Mouse (Mus musculus): ENCODE results near the gene Lrrn2. TPM values are rescaled to one million over a fixed set of nuclear protein-coding genes. Genes with fewer than 3 reads are reported as not detected.

Lrrn2 gene
- polyA plus RNA-seq, 1 experiment, result 1.5 TPM

GRCm38 (mm10) chr1:132903519-132903918, 23.4 kb downstream of the Lrrn2 start:
- DNase-seq, result no peak
- TF ChIP-seq POLR2A (IDR thresholded peaks at IDR 0.05; ENCODE audit: control insufficient read depth, extremely low read depth, insufficient read depth, low read length, poor library complexity) (no peak), CTCF (IDR thresholded peaks at IDR 0.05; ENCODE audit: borderline replicate concordance, control insufficient read depth, extremely low read depth, insufficient read depth, low read length, poor library complexity) (no peak)
- 63% methylated on average over 4 of the region's 4 CpGs for WGBS
- no peaks in the 10 kb centered on the region for H3K4me1 ChIP-seq (replicated peaks; ENCODE audit: control insufficient read depth, insufficient read depth, low read length)
- H3K27ac ChIP-seq (ENCODE audit: control insufficient read depth, insufficient read depth, low read length), result no peak overlapping the region
- no peaks in the 10 kb centered on the region; the same call in 1 of the 2 replicates for H3K27me3 ChIP-seq (ENCODE audit: control insufficient read depth, insufficient read depth, low read length)
- no peaks in the 10 kb centered on the region for H3K36me3 ChIP-seq (ENCODE audit: control insufficient read depth, insufficient read depth, low read length)
- no peak overlapping the region for H3K4me3 ChIP-seq (ENCODE audit: control insufficient read depth, insufficient read depth, low read length)

- no peak overlapping the region for H3K27ac ChIP-seq (ENCODE audit: control insufficient read depth, insufficient read depth, low read length)
- TF ChIP-seq CTCF (IDR thresholded peaks at IDR 0.05; ENCODE audit: borderline replicate concordance, control insufficient read depth, extremely low read depth, insufficient read depth, low read length, poor library complexity) (no peak), POLR2A (IDR thresholded peaks at IDR 0.05; ENCODE audit: control insufficient read depth, extremely low read depth, insufficient read depth, low read length, poor library complexity) (no peak)
- no peak overlapping the region for H3K4me3 ChIP-seq (ENCODE audit: control insufficient read depth, insufficient read depth, low read length)
- WGBS, result 77% methylated on average over 4 of the region's 4 CpGs
- no peaks in the 10 kb centered on the region for H3K4me1 ChIP-seq (replicated peaks; ENCODE audit: control insufficient read depth, insufficient read depth, low read length)
- H3K27me3 ChIP-seq (ENCODE audit: control insufficient read depth, insufficient read depth, low read length), result no peaks in the 10 kb centered on the region
- no peaks in the 10 kb centered on the region for H3K36me3 ChIP-seq (ENCODE audit: control insufficient read depth, insufficient read depth, low read length)
- no peak for DNase-seq
Measured at GRCm38 (mm10) chr1:132909090-132909489, 29.0 kb downstream of the Lrrn2 start.

- no peaks in the 10 kb centered on the region for H3K27me3 ChIP-seq (ENCODE audit: control insufficient read depth, insufficient read depth, low read length)
- no peak overlapping the region for H3K27ac ChIP-seq (ENCODE audit: control insufficient read depth, insufficient read depth, low read length)
- 88% methylated on average over 1 of the region's 1 CpGs for WGBS
- no peaks in the 10 kb centered on the region for H3K4me1 ChIP-seq (replicated peaks; ENCODE audit: control insufficient read depth, insufficient read depth, low read length)
- no peak for TF ChIP-seq POLR2A (IDR thresholded peaks at IDR 0.05; ENCODE audit: control insufficient read depth, extremely low read depth, insufficient read depth, low read length, poor library complexity)
- no peaks in the 10 kb centered on the region for H3K36me3 ChIP-seq (ENCODE audit: control insufficient read depth, insufficient read depth, low read length)
- no peak overlapping the region for H3K4me3 ChIP-seq (ENCODE audit: control insufficient read depth, insufficient read depth, low read length)
- DNase-seq, result no peak
Measured at GRCm38 (mm10) chr1:132909951-132910350, 29.9 kb downstream of the Lrrn2 start.

GRCm38 (mm10) chr1:132910414-132911041, 30.5 kb downstream of the Lrrn2 start:
- DNase-seq, result no peak
- H3K27ac ChIP-seq (ENCODE audit: control insufficient read depth, insufficient read depth, low read length), result no peak overlapping the region
- 74% methylated on average over 11 of the region's 11 CpGs for WGBS
- H3K27me3 ChIP-seq (ENCODE audit: control insufficient read depth, insufficient read depth, low read length), result no peaks in the 10 kb centered on the region
- no peaks in the 10 kb centered on the region for H3K4me1 ChIP-seq (replicated peaks; ENCODE audit: control insufficient read depth, insufficient read depth, low read length)
- no peaks in the 10 kb centered on the region for H3K36me3 ChIP-seq (ENCODE audit: control insufficient read depth, insufficient read depth, low read length)
- H3K4me3 ChIP-seq (ENCODE audit: control insufficient read depth, insufficient read depth, low read length), result no peak overlapping the region
- no peak for TF ChIP-seq POLR2A (IDR thresholded peaks at IDR 0.05; ENCODE audit: control insufficient read depth, extremely low read depth, insufficient read depth, low read length, poor library complexity)
- TF ChIP-seq CTCF (IDR thresholded peaks at IDR 0.05; ENCODE audit: borderline replicate concordance, control insufficient read depth, extremely low read depth, insufficient read depth, low read length, poor library complexity), result no peak

- 52% methylated on average over 6 of the region's 6 CpGs for WGBS
- DNase-seq, result no peak
- Histone ChIP-seq H3K4me3 (ENCODE audit: control insufficient read depth, insufficient read depth, low read length) (no peak overlapping the region), H3K36me3 (ENCODE audit: control insufficient read depth, insufficient read depth, low read length) (no peaks in the 10 kb centered on the region), H3K27ac (ENCODE audit: control insufficient read depth, insufficient read depth, low read length) (no peak overlapping the region), H3K4me1 (replicated peaks; ENCODE audit: control insufficient read depth, insufficient read depth, low read length) (no peaks in the 10 kb centered on the region), H3K27me3 (ENCODE audit: control insufficient read depth, insufficient read depth, low read length) (no peaks in the 10 kb centered on the region)
- TF ChIP-seq CTCF (IDR thresholded peaks at IDR 0.05; ENCODE audit: borderline replicate concordance, control insufficient read depth, extremely low read depth, insufficient read depth, low read length, poor library complexity), result no peak
- TF ChIP-seq POLR2A (IDR thresholded peaks at IDR 0.05; ENCODE audit: control insufficient read depth, extremely low read depth, insufficient read depth, low read length, poor library complexity), result no peak
Measured at GRCm38 (mm10) chr1:132915849-132916493, 35.9 kb downstream of the Lrrn2 start.

GRCm38 (mm10) chr1:132917554-132917953, 37.5 kb downstream of the Lrrn2 start:
- DNase-seq, result no peak
- no peak overlapping the region for H3K27ac ChIP-seq (ENCODE audit: control insufficient read depth, insufficient read depth, low read length)
- no peaks in the 10 kb centered on the region for H3K36me3 ChIP-seq (ENCODE audit: control insufficient read depth, insufficient read depth, low read length)
- no peak overlapping the region for H3K4me3 ChIP-seq (ENCODE audit: control insufficient read depth, insufficient read depth, low read length)
- no peaks in the 10 kb centered on the region for H3K27me3 ChIP-seq (ENCODE audit: control insufficient read depth, insufficient read depth, low read length)
- 31% methylated on average over 8 of the region's 8 CpGs for WGBS
- H3K4me1 ChIP-seq (replicated peaks; ENCODE audit: control insufficient read depth, insufficient read depth, low read length), result no peaks in the 10 kb centered on the region
- TF ChIP-seq CTCF (IDR thresholded peaks at IDR 0.05; ENCODE audit: borderline replicate concordance, control insufficient read depth, extremely low read depth, insufficient read depth, low read length, poor library complexity), result no peak
- TF ChIP-seq POLR2A (IDR thresholded peaks at IDR 0.05; ENCODE audit: control insufficient read depth, extremely low read depth, insufficient read depth, low read length, poor library complexity), result no peak
